Mouse (Mus musculus) kidney, postnatal 25 days (tissue): ENCODE data around the gene Cnst.

Experiments
- DNase-seq, 2 experiments: peaks; one replicate each; pipeline ENCODE4 v3.0.0; 2021; ENCODE audit warnings: mixed read lengths in 2 of 2

Cnst gene

GRCm38 (mm10) chr1:179553949-179554347 is 7.8 kb downstream of the Cnst start:
- no peak for DNase-seq

DNA sequence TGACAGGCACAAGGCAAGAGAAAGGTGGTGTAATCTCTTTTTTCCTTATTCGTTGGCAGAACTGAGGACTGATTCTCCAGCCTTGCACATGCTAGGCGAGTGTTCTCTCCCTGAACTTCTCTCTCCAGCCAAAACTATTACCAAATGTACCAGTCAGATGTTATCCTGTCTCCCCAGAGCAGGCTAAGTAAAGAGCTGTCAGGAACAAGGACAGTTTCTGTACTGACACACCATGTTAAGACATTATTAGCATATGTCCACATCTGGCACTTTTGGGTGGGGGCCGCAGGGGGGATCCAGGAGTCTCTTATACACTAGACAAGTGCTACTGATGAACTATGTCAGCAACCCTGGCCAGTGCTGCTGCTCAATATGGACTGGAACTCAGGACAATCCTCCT is 10.8 kb downstream of the Cnst start:
- DNase-seq, result no peak

GRCm38 (mm10) chr1:179559446-179560194 is 13.4 kb downstream of the Cnst start:
- peak; percentile 19 to 38 for DNase-seq

DNA sequence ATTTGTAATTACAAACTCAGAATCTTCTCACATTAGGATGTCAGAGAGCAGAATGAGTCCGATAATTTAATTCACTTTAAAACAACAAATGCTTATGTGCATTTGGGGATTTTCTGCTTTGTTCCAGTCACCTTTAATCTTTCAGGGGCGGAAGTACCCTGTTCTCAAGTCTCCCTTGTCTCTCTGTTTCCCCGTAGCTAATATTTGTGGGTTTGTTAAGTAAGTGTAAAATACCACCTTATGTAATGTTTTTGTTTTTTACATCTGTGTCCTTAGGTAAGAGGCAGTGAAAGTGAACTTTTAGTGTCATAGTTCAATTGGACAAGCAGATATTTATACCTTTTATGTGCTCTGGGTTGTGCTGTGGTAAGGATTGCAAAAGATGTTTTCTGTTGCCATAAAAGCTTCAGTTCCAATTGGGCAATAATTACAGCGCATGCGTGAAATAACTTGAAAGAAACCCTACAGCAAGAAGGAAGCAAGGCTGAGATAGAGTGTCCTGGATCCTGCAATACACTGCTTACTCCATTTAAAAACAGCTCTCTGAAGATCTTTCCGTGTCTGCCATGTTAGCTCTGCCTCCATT is 14.8 kb downstream of the Cnst start:
- no peak for DNase-seq

GRCm38 (mm10) chr1:179563211-179563610 is 17.0 kb downstream of the Cnst start:
- DNase-seq, result no peak

- DNase-seq, result peak; percentile 16 to 50
Measured at GRCm38 (mm10) chr1:179563926-179564325, 17.8 kb downstream of the Cnst start.

DNA sequence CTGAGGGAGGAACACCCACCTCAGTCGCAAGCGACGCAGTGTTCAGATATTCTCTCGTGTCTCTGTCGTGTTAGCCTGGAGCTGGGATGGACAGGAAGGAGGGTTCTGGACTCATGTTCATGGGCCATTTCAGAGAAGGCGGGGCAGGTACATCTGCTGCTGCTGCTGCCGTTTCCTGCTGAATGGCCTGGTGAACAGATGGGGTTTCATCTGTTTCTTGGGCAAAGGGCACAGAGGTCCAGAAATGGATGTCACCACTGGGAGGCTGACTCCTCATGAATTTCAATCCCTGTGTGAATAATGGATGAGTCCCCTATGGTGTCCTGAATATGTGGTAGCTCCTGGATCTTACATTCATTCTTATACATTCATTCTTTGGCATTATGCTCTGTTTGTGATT is 21.4 kb downstream of the Cnst start:
- peak in 1 of 2 experiments; percentile 33 for DNase-seq

GRCm38 (mm10) chr1:179568690-179569398 is 22.7 kb downstream of the Cnst start:
- DNase-seq, result no peak

GRCm38 (mm10) chr1:179570482-179570881 is 24.3 kb downstream of the Cnst start:
- DNase-seq, result no peak

- DNase-seq, result no peak
Measured at GRCm38 (mm10) chr1:179571686-179572085, 25.5 kb downstream of the Cnst start.

DNA sequence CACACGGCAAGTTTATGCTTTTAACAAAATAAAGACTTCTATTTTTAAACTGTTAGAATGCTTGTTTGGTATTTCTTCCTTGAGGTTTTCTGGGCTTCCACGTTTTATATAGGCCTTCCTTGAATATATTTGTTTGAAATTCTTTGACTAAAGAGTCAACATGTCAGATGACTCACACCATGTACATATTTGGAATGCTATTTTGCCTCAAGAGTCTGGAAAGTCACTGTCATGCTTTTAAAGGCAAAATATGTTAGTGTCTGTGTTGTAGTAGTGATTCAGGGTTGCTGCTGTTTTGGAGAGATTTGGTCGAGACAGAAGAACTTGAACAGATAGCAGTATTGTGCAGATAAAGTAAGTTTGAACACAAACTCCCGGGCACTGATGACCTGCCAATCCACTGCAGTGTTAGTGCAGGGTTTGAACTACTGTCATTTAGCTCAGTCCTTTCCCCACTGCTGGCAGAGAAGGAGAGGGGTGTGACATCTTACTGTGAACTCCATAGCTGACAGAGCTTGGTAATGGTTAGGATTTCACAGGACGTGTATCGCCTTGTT is 27.6 kb downstream of the Cnst start:
- no peak for DNase-seq

GRCm38 (mm10) chr1:179578625-179579024 is 32.5 kb downstream of the Cnst start:
- no peak for DNase-seq

GRCm38 (mm10) chr1:179580200-179580599 is 34.0 kb downstream of the Cnst start:
- DNase-seq, result no peak

DNA sequence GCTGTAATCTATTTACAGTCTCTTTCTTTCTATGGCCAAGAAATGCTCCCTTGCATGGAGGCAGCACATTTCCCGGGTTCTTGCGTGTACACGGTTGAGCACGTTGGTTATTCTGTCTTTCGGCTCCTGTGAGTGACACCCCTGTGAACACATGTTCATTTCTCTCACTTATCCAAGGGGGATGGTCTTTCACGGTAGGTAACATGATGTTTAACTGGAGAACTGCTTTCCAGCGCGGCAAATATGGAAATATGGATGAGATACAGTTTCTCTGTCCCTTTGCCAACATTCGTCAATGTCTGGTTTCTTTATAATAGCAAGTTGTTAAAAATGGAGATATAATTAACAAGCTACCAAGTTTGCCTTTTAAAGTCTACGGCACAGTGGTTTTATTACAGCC is 35.3 kb downstream of the Cnst start:
- no peak for DNase-seq

GRCm38 (mm10) chr1:179582021-179582433 is 35.9 kb downstream of the Cnst start:
- DNase-seq, result peak; percentile 17 to 45

DNA sequence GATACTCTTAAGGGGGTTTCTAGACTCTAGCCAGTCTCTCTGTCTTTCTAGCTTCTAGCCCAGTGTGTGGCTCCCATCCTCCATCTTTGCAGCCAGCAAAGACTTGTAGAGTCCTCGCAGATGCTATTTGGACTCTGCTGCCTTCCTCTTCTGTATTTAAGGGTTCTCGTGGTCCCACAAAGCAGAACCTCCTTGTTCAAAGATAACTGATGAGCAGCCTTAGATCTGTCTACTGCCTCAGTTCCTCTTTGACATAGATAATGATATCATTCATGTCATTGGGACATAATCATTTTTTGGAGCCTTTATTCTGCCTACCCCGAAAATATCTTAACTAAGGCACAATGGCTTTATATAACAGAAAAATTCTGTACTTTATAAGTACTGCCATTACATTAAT is 36.9 kb downstream of the Cnst start:
- DNase-seq, result no peak

GRCm38 (mm10) chr1:179584220-179584619 is 38.0 kb downstream of the Cnst start:
- no peak for DNase-seq

GRCm38 (mm10) chr1:179585646-179586045 is 39.5 kb downstream of the Cnst start:
- DNase-seq, result no peak

- DNase-seq, result peak; percentile 19 to 64
Measured at GRCm38 (mm10) chr1:179586430-179587095, 40.4 kb downstream of the Cnst start.

DNA sequence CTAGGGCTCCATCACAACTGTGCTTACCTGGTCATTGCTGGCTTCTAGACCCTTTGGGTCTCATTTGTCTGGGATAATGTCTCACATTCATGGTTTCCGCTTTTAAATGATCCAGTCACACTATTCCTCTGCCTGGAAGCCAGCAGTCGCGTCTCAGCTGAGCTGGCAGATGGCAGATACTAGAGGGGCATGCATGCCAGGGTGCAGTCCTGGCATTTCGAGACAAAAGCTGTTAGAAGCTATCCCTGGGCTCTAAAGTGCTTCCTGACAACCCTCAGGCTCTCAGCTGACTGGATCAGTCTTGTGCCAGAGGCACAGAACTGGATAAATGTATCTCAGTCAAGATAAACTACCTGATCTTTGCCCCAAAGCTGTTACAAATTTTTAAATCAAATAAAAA is 42.1 kb downstream of the Cnst start:
- DNase-seq, result no peak

- no peak for DNase-seq
Measured at GRCm38 (mm10) chr1:179591639-179592038, 45.5 kb downstream of the Cnst start.

- no peak for DNase-seq
Measured at GRCm38 (mm10) chr1:179592143-179592542, 46.0 kb downstream of the Cnst start.

DNA sequence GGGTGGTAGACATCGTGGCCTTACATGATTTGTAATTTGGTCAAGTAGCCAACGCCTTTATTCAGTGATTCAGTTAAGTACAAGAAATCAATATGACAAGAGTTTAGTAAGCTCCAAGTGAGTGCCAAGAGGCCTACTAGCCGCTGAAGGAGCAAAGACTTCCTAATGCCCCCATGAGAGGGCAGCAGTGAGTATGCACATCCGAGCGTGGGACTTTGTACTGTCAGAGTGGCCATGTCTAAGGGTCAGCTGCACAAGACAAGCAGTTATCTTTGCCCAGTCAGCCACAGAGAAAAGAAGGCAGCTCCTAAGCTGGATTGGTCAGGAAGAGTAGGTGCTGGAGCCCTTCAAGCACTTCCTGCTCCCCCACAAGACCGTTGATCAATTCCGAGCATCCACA is 46.8 kb downstream of the Cnst start:
- peak; percentile 56 to 57 for DNase-seq
